Mouse (Mus musculus): ENCODE measurements around the gene Tmem53. TPM values are rescaled to one million over a fixed set of nuclear protein-coding genes. Genes with fewer than 3 reads are reported as not detected.

The Tmem53 gene
- total and polyA plus RNA-seq, 2 experiments: 32.1 to 110 TPM

DNA sequence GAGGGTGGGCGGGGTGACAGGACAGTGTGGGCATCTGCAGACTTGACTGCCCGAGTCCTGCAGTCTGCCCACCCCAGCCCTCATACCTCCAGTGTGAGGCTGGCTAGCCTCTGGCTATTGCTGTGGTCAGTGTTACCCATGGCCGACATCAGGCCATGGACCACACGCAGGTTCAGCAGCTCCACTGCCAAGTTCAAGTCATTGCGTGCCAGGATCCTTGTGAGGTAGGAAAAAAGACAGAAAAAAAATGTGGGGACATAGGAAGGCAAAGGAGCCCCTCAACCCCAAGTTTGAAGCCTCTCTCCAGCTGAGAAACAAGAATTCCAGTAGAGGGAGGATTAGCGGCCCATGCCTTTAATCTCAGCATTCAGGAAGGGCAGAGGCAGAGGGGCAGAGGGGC, 37.5 kb upstream of the Tmem53 start:
- 93% methylated on average over 6 of the region's 6 CpGs for WGBS
- TF ChIP-seq CTCF (IDR thresholded peaks at IDR 0.05; ENCODE audit: low read depth, low read length) (no peak), POLR2A (IDR thresholded peaks at IDR 0.05; ENCODE audit: extremely low read depth, insufficient read depth, low read length) (no peak)

DNA sequence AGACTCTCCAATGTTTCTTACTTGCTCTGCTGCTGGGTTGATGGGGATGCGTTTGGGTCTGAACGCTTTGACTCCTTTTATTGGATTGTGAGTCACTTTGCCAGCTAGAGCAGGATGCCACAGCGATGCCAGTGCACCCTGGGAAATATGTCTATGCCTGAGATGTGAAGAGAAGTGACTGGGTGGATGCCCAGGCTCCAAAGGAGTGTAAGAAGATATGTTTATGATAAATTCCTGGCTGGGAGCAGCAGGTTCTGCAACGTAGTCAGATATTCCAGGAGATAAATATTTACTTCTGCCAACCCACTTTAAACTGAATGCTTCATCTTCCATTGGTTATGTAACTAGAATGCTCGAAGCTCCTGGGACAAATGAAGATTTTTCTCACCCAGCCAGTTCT, 34.7 kb upstream of the Tmem53 start:
- Histone ChIP-seq H3K4me3 (ENCODE audit: insufficient read depth, low read depth, low read length) (no peak overlapping the region), H3K27me3 (ENCODE audit: control insufficient read depth, insufficient read depth, low read length) (no peaks in the 10 kb centered on the region), H3K4me1 (ENCODE audit: control insufficient read depth, insufficient read depth, low read length) (no peaks in the 10 kb centered on the region), H3K79me2 (ENCODE audit: control insufficient read depth, insufficient read depth, low read length) (no peaks in the 10 kb centered on the region), H3K9ac (ENCODE audit: low read depth, low read length) (no peak overlapping the region), H3K36me3 (ENCODE audit: control insufficient read depth, insufficient read depth, low read length) (no peaks in the 10 kb centered on the region), H3K27ac (replicated peaks; ENCODE audit: insufficient read depth, low read depth, low read length) (no peak overlapping the region)
- WGBS: 66% methylated on average over 5 of the region's 5 CpGs
- no peak for TF ChIP-seq POLR2A (IDR thresholded peaks at IDR 0.05; ENCODE audit: extremely low read depth, insufficient read depth, low read length)
- TF ChIP-seq CTCF (IDR thresholded peaks at IDR 0.05; ENCODE audit: low read depth, low read length): no peak
- DNase-seq (ENCODE audit: extremely low read depth, low read depth, low spot score): no peak

More for the DNA sequence above, 37.5 kb upstream of the Tmem53 start:
- no peak overlapping the region for H3K27ac ChIP-seq (replicated peaks; ENCODE audit: insufficient read depth, low read depth, low read length)
- no peaks in the 10 kb centered on the region for H3K4me1 ChIP-seq (ENCODE audit: control insufficient read depth, insufficient read depth, low read length)
- no peak overlapping the region for H3K9ac ChIP-seq (ENCODE audit: low read depth, low read length)
- no peaks in the 10 kb centered on the region for H3K36me3 ChIP-seq (ENCODE audit: control insufficient read depth, insufficient read depth, low read length)
- no peak for DNase-seq (ENCODE audit: extremely low read depth, low read depth, low spot score)
- no peaks in the 10 kb centered on the region for H3K27me3 ChIP-seq (ENCODE audit: control insufficient read depth, insufficient read depth, low read length)
- no peaks in the 10 kb centered on the region for H3K79me2 ChIP-seq (ENCODE audit: control insufficient read depth, insufficient read depth, low read length)
- no peak overlapping the region for H3K4me3 ChIP-seq (ENCODE audit: insufficient read depth, low read depth, low read length)

DNA sequence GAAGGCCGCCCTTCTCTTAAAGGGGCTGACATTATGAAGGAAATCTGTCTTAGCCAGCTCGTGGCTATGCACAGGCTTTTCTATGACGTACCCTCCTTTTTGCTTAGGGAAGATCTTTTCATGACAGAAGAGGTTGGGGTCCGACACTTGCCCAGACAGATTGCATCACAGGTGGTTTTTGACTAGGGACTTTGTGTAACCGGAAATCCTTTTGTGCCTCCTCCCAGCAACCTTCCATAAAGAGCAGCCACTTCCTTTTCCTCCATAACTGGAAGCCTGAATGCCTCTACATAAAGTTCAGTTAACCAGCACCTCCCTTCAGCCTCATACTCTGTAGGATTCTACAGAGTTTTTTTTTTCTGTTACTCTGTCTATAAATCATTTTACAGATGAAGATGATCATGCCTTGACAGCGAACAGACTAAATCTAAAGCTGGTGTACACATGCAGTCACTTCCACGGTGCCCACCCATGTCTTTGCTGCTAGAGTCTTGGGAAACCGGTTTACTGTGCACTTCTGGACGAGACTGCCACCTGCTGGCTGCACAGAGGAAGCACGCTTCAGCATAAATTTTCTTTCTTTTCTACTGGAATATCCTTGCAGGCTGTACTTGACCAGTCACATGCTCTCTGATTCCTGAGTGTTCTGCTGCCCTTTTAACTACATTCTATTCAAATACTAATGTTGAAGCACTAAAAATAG, 33.1 kb upstream of the Tmem53 start:
- Histone ChIP-seq H3K36me3 (ENCODE audit: control insufficient read depth, insufficient read depth, low read length) (no peaks in the 10 kb centered on the region), H3K27ac (replicated peaks; ENCODE audit: insufficient read depth, low read depth, low read length) (no peak overlapping the region), H3K4me1 (ENCODE audit: control insufficient read depth, insufficient read depth, low read length) (no peaks in the 10 kb centered on the region), H3K4me3 (ENCODE audit: insufficient read depth, low read depth, low read length) (no peak overlapping the region), H3K27me3 (ENCODE audit: control insufficient read depth, insufficient read depth, low read length) (no peaks in the 10 kb centered on the region), H3K79me2 (ENCODE audit: control insufficient read depth, insufficient read depth, low read length) (no peaks in the 10 kb centered on the region), H3K9ac (ENCODE audit: low read depth, low read length) (no peak overlapping the region)
- 28% methylated on average over 10 of the region's 10 CpGs for WGBS
- TF ChIP-seq POLR2A (IDR thresholded peaks at IDR 0.05; ENCODE audit: extremely low read depth, insufficient read depth, low read length): no peak
- TF ChIP-seq CTCF (IDR thresholded peaks at IDR 0.05; ENCODE audit: low read depth, low read length): peak; percentile 93
- DNase-seq (ENCODE audit: extremely low read depth, low read depth, low spot score): peak; percentile 57

DNA sequence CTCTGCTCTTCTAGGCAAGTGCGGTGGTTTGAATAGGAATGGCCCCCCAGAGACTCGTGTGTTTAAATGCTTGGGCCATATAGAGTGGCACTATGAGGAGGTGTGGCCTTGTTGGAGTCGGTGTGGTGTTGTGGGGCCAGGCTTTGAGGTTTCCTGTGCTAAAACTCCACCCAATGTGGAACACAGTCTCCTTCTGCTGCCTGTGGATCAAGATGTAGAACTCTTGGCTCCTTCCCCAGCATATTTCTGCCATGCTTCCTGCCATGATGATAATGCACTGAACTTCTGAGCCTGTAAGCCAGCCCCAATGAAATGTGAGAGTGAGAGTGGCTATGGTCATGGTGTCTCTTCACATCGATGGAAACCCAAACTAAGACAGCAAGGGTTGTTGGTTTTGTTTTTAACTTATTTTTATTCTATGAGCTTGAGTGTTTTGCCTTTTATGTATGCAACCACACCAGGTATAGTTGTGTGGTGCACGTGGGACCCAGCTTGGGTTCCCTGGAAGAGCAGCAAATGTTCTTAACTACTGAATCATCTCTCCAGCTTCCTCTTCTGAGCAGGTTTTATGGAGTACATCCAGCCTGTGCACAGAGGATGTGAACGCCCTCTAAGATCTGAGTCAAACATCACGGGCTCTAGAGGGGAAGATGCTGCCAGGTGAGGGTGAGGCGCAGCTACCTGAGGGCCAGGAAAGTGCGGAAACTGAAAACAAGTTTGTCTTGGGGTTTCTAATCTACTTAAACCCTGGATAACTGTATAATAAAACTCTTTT, 30.8 kb upstream of the Tmem53 start:
- Histone ChIP-seq H3K79me2 (ENCODE audit: control insufficient read depth, insufficient read depth, low read length) (no peaks in the 10 kb centered on the region), H3K36me3 (ENCODE audit: control insufficient read depth, insufficient read depth, low read length) (no peaks in the 10 kb centered on the region), H3K4me3 (ENCODE audit: insufficient read depth, low read depth, low read length) (no peak overlapping the region), H3K9ac (ENCODE audit: low read depth, low read length) (no peak overlapping the region), H3K27ac (replicated peaks; ENCODE audit: insufficient read depth, low read depth, low read length) (no peak overlapping the region), H3K27me3 (ENCODE audit: control insufficient read depth, insufficient read depth, low read length) (no peaks in the 10 kb centered on the region), H3K4me1 (ENCODE audit: control insufficient read depth, insufficient read depth, low read length) (no peaks in the 10 kb centered on the region)
- no peak for DNase-seq (ENCODE audit: extremely low read depth, low read depth, low spot score)
- 90% methylated on average over 9 of the region's 9 CpGs for WGBS
- TF ChIP-seq POLR2A (IDR thresholded peaks at IDR 0.05; ENCODE audit: extremely low read depth, insufficient read depth, low read length): no peak
- no peak for TF ChIP-seq CTCF (IDR thresholded peaks at IDR 0.05; ENCODE audit: low read depth, low read length)

DNA sequence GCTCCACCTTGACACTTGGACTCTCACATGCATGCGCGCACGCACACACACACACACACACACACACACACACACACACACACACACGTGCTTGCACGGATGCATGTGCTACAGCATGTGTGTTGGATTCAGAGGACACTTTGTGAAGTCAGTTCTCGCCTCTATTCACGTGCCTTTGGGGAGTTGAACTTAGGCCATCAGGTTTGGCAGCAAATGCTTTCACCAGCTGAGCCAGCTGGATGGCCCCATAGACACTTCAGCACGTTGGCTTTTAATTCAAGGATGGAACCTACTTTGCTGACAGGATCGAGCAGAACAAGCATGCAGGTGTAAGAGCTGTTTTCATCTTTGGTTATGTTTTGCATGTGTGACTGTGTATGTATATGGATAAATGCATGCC, 29.9 kb upstream of the Tmem53 start:
- no peak overlapping the region for H3K4me3 ChIP-seq (ENCODE audit: insufficient read depth, low read depth, low read length)
- WGBS: 62% methylated on average over 9 of the region's 9 CpGs
- no peak for TF ChIP-seq POLR2A (IDR thresholded peaks at IDR 0.05; ENCODE audit: extremely low read depth, insufficient read depth, low read length)
- H3K9ac ChIP-seq (ENCODE audit: low read depth, low read length): no peak overlapping the region
- H3K27me3 ChIP-seq (ENCODE audit: control insufficient read depth, insufficient read depth, low read length): no peaks in the 10 kb centered on the region
- no peaks in the 10 kb centered on the region for H3K36me3 ChIP-seq (ENCODE audit: control insufficient read depth, insufficient read depth, low read length)
- no peak overlapping the region for H3K27ac ChIP-seq (replicated peaks; ENCODE audit: insufficient read depth, low read depth, low read length)
- DNase-seq (ENCODE audit: extremely low read depth, low read depth, low spot score): peak; percentile 79
- H3K4me1 ChIP-seq (ENCODE audit: control insufficient read depth, insufficient read depth, low read length): no peaks in the 10 kb centered on the region
- H3K79me2 ChIP-seq (ENCODE audit: control insufficient read depth, insufficient read depth, low read length): no peaks in the 10 kb centered on the region

DNA sequence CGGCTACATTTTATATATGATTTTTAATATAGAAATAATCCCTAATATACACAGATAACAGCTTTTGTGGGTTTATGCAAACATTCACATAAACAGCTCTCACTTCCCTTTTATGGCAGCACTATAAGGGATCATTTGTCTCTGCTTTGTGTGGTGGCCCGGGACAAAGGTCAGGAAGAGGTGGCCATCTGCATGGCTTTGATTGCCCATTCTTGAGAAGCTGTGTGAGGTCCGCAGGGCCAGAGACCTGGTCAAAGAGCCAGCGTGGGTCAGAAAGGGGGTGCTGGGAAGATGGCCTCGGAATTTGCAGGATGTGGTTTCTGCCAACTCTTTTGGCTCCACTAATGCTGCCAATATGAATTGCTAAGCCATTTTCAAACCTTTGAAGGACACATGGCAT, 28.8 kb upstream of the Tmem53 start:
- WGBS: 76% methylated on average over 5 of the region's 5 CpGs
- no peak overlapping the region for H3K27ac ChIP-seq (replicated peaks; ENCODE audit: insufficient read depth, low read depth, low read length)

More for the DNA sequence above, 28.8 kb upstream of the Tmem53 start:
- no peak for DNase-seq (ENCODE audit: extremely low read depth, low read depth, low spot score)
- Histone ChIP-seq H3K79me2 (ENCODE audit: control insufficient read depth, insufficient read depth, low read length) (no peaks in the 10 kb centered on the region), H3K36me3 (ENCODE audit: control insufficient read depth, insufficient read depth, low read length) (no peaks in the 10 kb centered on the region), H3K4me3 (ENCODE audit: insufficient read depth, low read depth, low read length) (no peak overlapping the region), H3K27me3 (ENCODE audit: control insufficient read depth, insufficient read depth, low read length) (no peaks in the 10 kb centered on the region), H3K4me1 (ENCODE audit: control insufficient read depth, insufficient read depth, low read length) (no peaks in the 10 kb centered on the region), H3K9ac (ENCODE audit: low read depth, low read length) (no peak overlapping the region)
- TF ChIP-seq CTCF (IDR thresholded peaks at IDR 0.05; ENCODE audit: low read depth, low read length) (no peak), POLR2A (IDR thresholded peaks at IDR 0.05; ENCODE audit: extremely low read depth, insufficient read depth, low read length) (no peak)

Data from liver, adult 2 months (tissue).